Mouse (Mus musculus): ENCODE measurements around the gene Cadm1. TPM values are rescaled to one million over a fixed set of nuclear protein-coding genes. Genes with fewer than 3 reads are reported as not detected.

Cadm1 gene
- polyA plus RNA-seq (2015; fragmentation: Nextera tagmentation; extraction: Ambion mirVana) = 20.1 and 20.9 TPM in 2 replicates

DNA sequence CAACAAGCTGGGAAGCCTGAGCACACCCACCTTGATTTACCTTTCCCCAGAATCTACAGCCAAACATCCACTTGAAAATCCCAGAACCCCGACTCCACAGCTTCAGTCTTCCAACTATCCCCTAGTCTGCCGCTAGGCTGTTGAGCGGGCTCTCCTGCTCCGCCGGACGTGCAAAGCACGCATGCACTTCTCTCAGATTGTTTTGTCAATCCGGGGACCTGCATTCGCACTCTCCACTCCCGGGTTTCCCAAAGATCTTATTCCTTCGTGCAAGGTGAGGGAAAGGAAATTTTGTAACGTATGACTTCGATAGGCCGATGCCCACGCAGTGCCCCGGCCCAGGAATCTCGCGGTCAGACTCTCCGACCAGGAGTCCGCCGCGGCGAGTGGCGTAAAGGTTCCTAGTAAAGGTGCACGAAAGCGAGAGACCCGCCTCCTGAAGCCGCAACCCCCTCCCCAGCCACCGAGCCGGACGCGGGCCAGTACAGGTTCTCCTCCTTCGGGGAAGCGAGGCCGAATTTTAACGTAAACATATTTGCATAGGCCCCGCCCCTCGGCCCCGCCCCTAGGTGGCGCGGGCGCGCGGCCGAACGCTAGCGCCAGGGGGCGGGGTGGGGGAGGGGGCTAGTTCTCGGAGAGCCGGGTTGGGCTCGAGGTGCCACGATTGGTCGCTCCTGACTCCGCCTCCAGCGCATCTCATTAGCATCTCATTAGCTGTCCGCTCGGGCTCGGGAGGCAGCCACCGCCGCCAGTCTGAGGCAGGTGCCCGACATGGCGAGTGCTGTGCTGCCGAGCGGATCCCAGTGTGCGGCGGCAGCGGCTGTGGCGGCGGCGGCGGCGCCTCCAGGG lies at the start of gene Cadm1:
TSS of gene Cadm1 (plus strand) at position 572 of the 849 bp plus-strand sequence.
- Histone ChIP-seq H3K4me1 (replicated peaks; ENCODE audit: control insufficient read depth, insufficient read depth, low read length) (no peaks in the 10 kb centered on the region; the same call in 1 of the 2 replicates), H3K4me2 (replicated peaks; ENCODE audit: low read depth) (peak within 1 kb of the TSS; percentile 99), H3K27ac (ENCODE audit: low read depth, low read length) (peak within 1 kb of the TSS; percentile 36; the same call in 1 of the 2 replicates), H3K4me3 (ENCODE audit: low read depth, low read length) (peak within 1 kb of the TSS; percentile 67), H3K27me3 (replicated peaks; ENCODE audit: control insufficient read depth, insufficient read depth, low read length) (peaks cover 38% of the 10 kb centered on the region), H3K9me3 (ENCODE audit: control insufficient read depth) (no peaks in the 10 kb centered on the region), H3K36me3 (ENCODE audit: control insufficient read depth, insufficient read depth) (no peaks in the 10 kb centered on the region), H3K9ac (ENCODE audit: low read depth, low read length) (peak within 1 kb of the TSS; percentile 58)
- ATAC-seq = peak; percentile 98
- peak; percentile 74 for TF ChIP-seq CTCF (IDR thresholded peaks at IDR 0.05; ENCODE audit: low read depth)
- WGBS = under 1% methylated on average over 72 of the region's 72 CpGs

- WGBS = 80% methylated on average over 5 of the region's 5 CpGs
- Histone ChIP-seq H3K9ac (ENCODE audit: low read depth, low read length) (no peak overlapping the region), H3K27ac (ENCODE audit: low read depth, low read length) (no peak overlapping the region), H3K36me3 (ENCODE audit: control insufficient read depth, insufficient read depth) (no peaks in the 10 kb centered on the region), H3K9me3 (ENCODE audit: control insufficient read depth) (no peaks in the 10 kb centered on the region), H3K27me3 (replicated peaks; ENCODE audit: control insufficient read depth, insufficient read depth, low read length) (no peaks in the 10 kb centered on the region), H3K4me2 (replicated peaks; ENCODE audit: low read depth) (no peak overlapping the region), H3K4me3 (ENCODE audit: low read depth, low read length) (no peak overlapping the region), H3K4me1 (replicated peaks; ENCODE audit: control insufficient read depth, insufficient read depth, low read length) (no peaks in the 10 kb centered on the region)
- no peak for ATAC-seq
- TF ChIP-seq CTCF (IDR thresholded peaks at IDR 0.05; ENCODE audit: low read depth) = no peak
Observed at GRCm38 (mm10) chr9:47484506-47484905, 45.5 kb upstream of the Cadm1 start.

DNA sequence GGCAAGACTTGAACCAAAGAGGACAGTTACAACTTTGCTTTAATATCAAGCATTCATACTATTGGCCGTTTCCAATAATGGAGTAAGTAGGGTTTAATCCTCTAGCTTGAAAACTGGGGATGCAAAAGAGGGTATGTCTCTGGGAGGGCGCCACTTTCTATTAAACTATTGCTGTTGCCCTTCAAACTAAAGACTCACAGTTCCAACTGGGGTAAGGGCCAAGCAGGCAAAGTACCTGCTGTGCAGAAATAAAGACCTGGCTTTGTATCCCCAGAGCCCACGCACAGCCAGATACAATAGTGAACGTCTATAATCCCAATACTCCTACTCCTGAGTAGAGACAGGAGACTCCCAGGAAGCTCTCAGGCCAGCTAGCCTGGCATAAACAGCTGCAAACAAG lies 44.8 kb upstream of the Cadm1 start:
- 90% methylated on average over 4 of the region's 4 CpGs for WGBS
- TF ChIP-seq CTCF (IDR thresholded peaks at IDR 0.05; ENCODE audit: low read depth) = no peak
- H3K9ac ChIP-seq (ENCODE audit: low read depth, low read length) = no peak overlapping the region
- no peaks in the 10 kb centered on the region for H3K27me3 ChIP-seq (replicated peaks; ENCODE audit: control insufficient read depth, insufficient read depth, low read length)
- H3K4me1 ChIP-seq (replicated peaks; ENCODE audit: control insufficient read depth, insufficient read depth, low read length) = no peaks in the 10 kb centered on the region
- H3K27ac ChIP-seq (ENCODE audit: low read depth, low read length) = no peak overlapping the region
- ATAC-seq = no peak
- H3K4me2 ChIP-seq (replicated peaks; ENCODE audit: low read depth) = no peak overlapping the region
- H3K4me3 ChIP-seq (ENCODE audit: low read depth, low read length) = no peak overlapping the region
- H3K36me3 ChIP-seq (ENCODE audit: control insufficient read depth, insufficient read depth) = no peaks in the 10 kb centered on the region
- H3K9me3 ChIP-seq (ENCODE audit: control insufficient read depth) = no peaks in the 10 kb centered on the region

DNA sequence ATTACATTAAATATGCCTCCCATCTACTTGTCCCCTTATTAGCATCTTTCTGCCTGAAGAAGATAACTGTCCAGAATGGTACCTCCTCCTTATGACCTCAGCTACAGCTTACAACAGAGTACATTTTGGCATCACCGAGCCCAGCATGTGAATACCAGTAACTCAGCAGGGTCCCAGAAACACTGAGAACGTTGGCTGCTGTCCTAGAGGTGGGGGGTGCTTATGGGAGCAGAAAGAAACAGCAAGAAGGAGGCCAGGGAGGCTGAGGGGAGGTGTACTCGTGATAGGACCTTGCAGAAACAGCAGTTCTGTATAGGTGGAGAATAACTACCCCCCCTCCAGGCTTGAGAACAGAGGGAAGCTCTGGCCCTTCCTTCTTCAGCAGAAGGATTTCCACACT lies 30.2 kb upstream of the Cadm1 start:
- ATAC-seq = no peak
- no peak for TF ChIP-seq CTCF (IDR thresholded peaks at IDR 0.05; ENCODE audit: low read depth)
- Histone ChIP-seq H3K36me3 (ENCODE audit: control insufficient read depth, insufficient read depth) (no peaks in the 10 kb centered on the region), H3K27me3 (replicated peaks; ENCODE audit: control insufficient read depth, insufficient read depth, low read length) (no peaks in the 10 kb centered on the region), H3K4me1 (replicated peaks; ENCODE audit: control insufficient read depth, insufficient read depth, low read length) (no peaks in the 10 kb centered on the region), H3K9ac (ENCODE audit: low read depth, low read length) (no peak overlapping the region), H3K27ac (ENCODE audit: low read depth, low read length) (no peak overlapping the region), H3K9me3 (ENCODE audit: control insufficient read depth) (no peaks in the 10 kb centered on the region), H3K4me2 (replicated peaks; ENCODE audit: low read depth) (no peak overlapping the region), H3K4me3 (ENCODE audit: low read depth, low read length) (no peak overlapping the region)
- 46% methylated on average over 3 of the region's 3 CpGs for WGBS

- no peaks in the 10 kb centered on the region for H3K9me3 ChIP-seq (ENCODE audit: control insufficient read depth)
- H3K9ac ChIP-seq (ENCODE audit: low read depth, low read length) = no peak overlapping the region
- no peak overlapping the region for H3K27ac ChIP-seq (ENCODE audit: low read depth, low read length)
- H3K27me3 ChIP-seq (replicated peaks; ENCODE audit: control insufficient read depth, insufficient read depth, low read length) = no peaks in the 10 kb centered on the region
- H3K4me1 ChIP-seq (replicated peaks; ENCODE audit: control insufficient read depth, insufficient read depth, low read length) = no peaks in the 10 kb centered on the region
- H3K36me3 ChIP-seq (ENCODE audit: control insufficient read depth, insufficient read depth) = no peaks in the 10 kb centered on the region
- 54% methylated on average over 13 of the region's 13 CpGs for WGBS
- no peak for ATAC-seq
- H3K4me3 ChIP-seq (ENCODE audit: low read depth, low read length) = no peak overlapping the region
- no peak for TF ChIP-seq CTCF (IDR thresholded peaks at IDR 0.05; ENCODE audit: low read depth)
- H3K4me2 ChIP-seq (replicated peaks; ENCODE audit: low read depth) = no peak overlapping the region
Observed at GRCm38 (mm10) chr9:47505956-47506355, 24.0 kb upstream of the Cadm1 start.

GRCm38 (mm10) chr9:47506876-47507275 lies 23.1 kb upstream of the Cadm1 start:
- Histone ChIP-seq H3K4me2 (replicated peaks; ENCODE audit: low read depth) (no peak overlapping the region), H3K4me3 (ENCODE audit: low read depth, low read length) (no peak overlapping the region), H3K4me1 (replicated peaks; ENCODE audit: control insufficient read depth, insufficient read depth, low read length) (no peaks in the 10 kb centered on the region), H3K27ac (ENCODE audit: low read depth, low read length) (no peak overlapping the region), H3K9me3 (ENCODE audit: control insufficient read depth) (no peaks in the 10 kb centered on the region), H3K9ac (ENCODE audit: low read depth, low read length) (no peak overlapping the region), H3K36me3 (ENCODE audit: control insufficient read depth, insufficient read depth) (no peaks in the 10 kb centered on the region), H3K27me3 (replicated peaks; ENCODE audit: control insufficient read depth, insufficient read depth, low read length) (no peaks in the 10 kb centered on the region)
- WGBS = 88% methylated on average over 17 of the region's 17 CpGs
- no peak for TF ChIP-seq CTCF (IDR thresholded peaks at IDR 0.05; ENCODE audit: low read depth)
- ATAC-seq = no peak
